Mouse (Mus musculus) bone marrow, adult 2 months (tissue): Measurements from ENCODE around the gene Pcbd1.

ENCODE experiments used
- CTCF ChIP-seq: fragments of 200-500 bp; IDR thresholded peaks from 2 replicates; pipeline ENCODE4 v1.5.1; 2011; ENCODE audit warnings: low read length, control low read depth; ENCODE audit not compliant: control insufficient read depth, insufficient read depth
- POLR2A ChIP-seq: fragments of 200-500 bp; IDR thresholded peaks from 2 replicates; pipeline ENCODE4 v1.6.1; 2011; ENCODE audit warnings: low read depth, mild to moderate bottlenecking, control low read depth, low read length, borderline replicate concordance; ENCODE audit not compliant: control insufficient read depth

GRCm38 (mm10) chr10:61074643-61075042 lies 14.5 kb upstream of the Pcbd1 start:
- TF ChIP-seq CTCF, result no peak
- TF ChIP-seq POLR2A, result no peak
